Mouse (Mus musculus) liver, embryonic 11.5 days (tissue): ENCODE data around the gene Fam71e1. TPM values are rescaled to one million over a fixed set of nuclear protein-coding genes. Genes with fewer than 3 reads are reported as not detected.

Source experiments
- ATAC-seq: fragments of 200-750 bp; cut with Nextera tagmentation; replicated peaks from 2 replicates; pipeline ENCODE4 v1.8.0; 2017; ENCODE audit warnings: moderate number of reproducible peaks, mild to moderate bottlenecking, moderate TSS enrichment, moderate library complexity; ENCODE audit not compliant: low FRiP score
- DNase-seq: peaks from one replicate; pipeline ENCODE4 v3.0.0-alpha.2; 2017; ENCODE audit warnings: low spot score
- H3K27ac ChIP-seq: fragments of 300-500 bp; sonication (generic); 2 replicates; pipeline ENCODE4 v1.5.1; 2014; ENCODE audit warnings: mild to moderate bottlenecking, low read depth, low read length, control low read depth
- H3K27me3 ChIP-seq: fragments of 300-500 bp; sonication (generic); replicated peaks from 2 replicates; pipeline ENCODE4 v1.6.1; 2014; ENCODE audit warnings: low read length, mixed read lengths; ENCODE audit not compliant: control insufficient read depth, insufficient read depth
- H3K36me3 ChIP-seq: fragments of 300-500 bp; sonication (generic); 2 replicates; pipeline ENCODE4 v1.6.1; 2014; ENCODE audit warnings: mild to moderate bottlenecking, low read length, moderate library complexity, mixed read lengths; ENCODE audit not compliant: control insufficient read depth, insufficient read depth
- H3K4me1 ChIP-seq: fragments of 300-500 bp; sonication (generic); replicated peaks from 2 replicates; pipeline ENCODE4 v1.6.1; 2014; ENCODE audit warnings: low read length, mixed read lengths; ENCODE audit not compliant: control insufficient read depth, insufficient read depth
- H3K4me2 ChIP-seq: fragments of 300-500 bp; sonication (generic); 2 replicates; pipeline ENCODE4 v1.6.1; 2014; ENCODE audit warnings: mild to moderate bottlenecking, control low read depth, moderate library complexity
- H3K4me3 ChIP-seq: fragments of 300-500 bp; sonication (generic); 2 replicates; pipeline ENCODE4 v1.5.1; 2014; ENCODE audit warnings: low read depth, low read length, control low read depth
- H3K9ac ChIP-seq: fragments of 300-500 bp; sonication (generic); 2 replicates; pipeline ENCODE4 v1.6.1; 2014; ENCODE audit warnings: low read depth, low read length, control low read depth
- H3K9me3 ChIP-seq: fragments of 300-500 bp; sonication (generic); 2 replicates; pipeline ENCODE4 v1.6.1; 2016; ENCODE audit warnings: low read length, inconsistent platforms, mixed read lengths; ENCODE audit not compliant: control insufficient read depth
- WGBS: fragments of 180-500 bp; shearing (Covaris S2); extraction: QIAGEN DNeasy Blood & Tissue Kit; methylation state at CpG from one replicate; pipeline ENCODE4 v1.1.7; 2014; 5-methylcytosine and 5-hydroxymethylcytosine counted together
- polyA plus RNA-seq: library from polyadenylated mRNA; unstranded; fragments of >200 nt; fragmentation: Nextera tagmentation; extraction: Ambion mirVana; gene quantifications from 2 replicates; pipeline ENCODE4 v1.2.1, GENCODE M21; 2014

The Fam71e1 gene
- polyA plus RNA-seq, 1 experiment from 2014 or later, result 5.9 TPM

DNA sequence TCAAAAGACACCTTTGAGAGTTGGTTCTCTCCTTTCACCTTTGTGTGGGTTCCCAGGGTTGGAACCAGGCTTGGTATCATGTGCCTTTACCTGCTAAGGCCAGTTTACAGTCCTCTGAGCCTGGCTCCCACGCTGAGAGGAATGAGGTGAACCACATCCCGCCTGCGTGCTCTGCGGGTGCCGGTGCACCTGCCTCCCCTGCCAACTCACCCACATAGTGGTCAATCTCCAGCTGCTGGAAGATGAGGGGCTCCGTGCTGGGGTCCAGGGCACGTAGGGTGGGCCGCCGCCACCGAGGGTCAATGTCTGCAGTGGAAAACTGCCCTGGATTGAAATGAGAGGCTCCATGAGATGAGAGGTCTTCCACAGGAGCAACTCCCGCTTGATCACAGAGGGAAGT, 46.2 kb downstream of the Fam71e1 start:
- no peak for ATAC-seq
- peaks cover 3% of the 10 kb centered on the region; the same call in 1 of the 2 replicates for H3K9me3 ChIP-seq
- peaks cover 47% of the 10 kb centered on the region for H3K36me3 ChIP-seq
- H3K4me3 ChIP-seq, result no peak overlapping the region
- WGBS, result 97% methylated on average over 11 of the region's 11 CpGs
- no peaks in the 10 kb centered on the region for H3K27me3 ChIP-seq
- no peak overlapping the region for H3K4me2 ChIP-seq
- peaks cover 7% of the 10 kb centered on the region for H3K4me1 ChIP-seq
- DNase-seq, result no peak
- H3K27ac ChIP-seq, result no peak overlapping the region
- H3K9ac ChIP-seq, result no peak overlapping the region

DNA sequence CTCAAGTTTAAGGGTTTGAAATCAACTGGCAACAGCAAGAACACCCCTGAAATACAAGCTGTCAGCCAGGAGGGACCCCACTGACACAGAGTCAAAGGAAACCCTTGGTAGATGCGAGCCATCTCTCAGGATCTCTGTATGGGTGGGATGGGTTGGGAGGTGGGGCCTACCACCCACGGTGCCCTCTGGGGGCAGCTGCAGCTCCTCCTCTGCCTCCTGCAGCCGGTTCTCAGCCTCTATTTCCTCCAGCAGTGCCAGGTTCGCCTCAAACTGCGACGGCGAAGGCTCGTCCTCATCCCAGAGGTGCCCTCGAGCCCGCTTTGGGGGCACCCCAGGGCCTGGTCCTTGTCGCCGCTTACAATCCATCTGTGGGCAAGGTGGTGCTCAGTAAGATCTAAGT, 46.7 kb downstream of the Fam71e1 start:
- Histone ChIP-seq H3K36me3 (peaks cover 42% of the 10 kb centered on the region), H3K9ac (no peak overlapping the region), H3K4me2 (no peak overlapping the region), H3K27ac (no peak overlapping the region), H3K27me3 (no peaks in the 10 kb centered on the region), H3K4me3 (no peak overlapping the region), H3K9me3 (peaks cover 3% of the 10 kb centered on the region; the same call in 1 of the 2 replicates), H3K4me1 (peaks cover 9% of the 10 kb centered on the region)
- WGBS, result 85% methylated on average over 12 of the region's 12 CpGs
- no peak for DNase-seq
- no peak for ATAC-seq

DNA sequence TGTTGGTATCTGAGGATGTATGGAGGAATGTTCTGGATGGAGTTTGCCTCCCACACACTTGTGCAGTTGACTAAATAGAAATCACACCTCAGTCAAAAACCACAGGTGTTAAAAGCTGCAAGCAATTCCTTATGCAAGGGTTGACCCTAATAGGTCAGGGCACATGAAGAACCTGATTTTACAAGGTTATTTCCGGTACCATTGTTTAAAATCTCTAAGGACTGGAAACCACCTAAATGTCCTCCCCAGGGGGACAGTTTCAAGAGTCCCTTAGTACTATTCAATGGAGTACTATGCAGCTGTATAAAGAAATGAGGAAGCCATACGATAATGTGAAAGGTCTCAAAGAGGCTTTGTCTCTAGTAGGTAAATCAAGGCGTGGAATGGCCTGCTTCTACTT, 49.9 kb downstream of the Fam71e1 start:
- Histone ChIP-seq H3K27me3 (no peaks in the 10 kb centered on the region), H3K27ac (no peak overlapping the region), H3K36me3 (peaks cover 33% of the 10 kb centered on the region), H3K9me3 (peaks cover 3% of the 10 kb centered on the region; the same call in 1 of the 2 replicates), H3K9ac (no peak overlapping the region), H3K4me3 (no peak overlapping the region), H3K4me1 (peaks cover 9% of the 10 kb centered on the region), H3K4me2 (no peak overlapping the region; the same call in 1 of the 2 replicates)
- ATAC-seq (no peak), DNase-seq (no peak)
- 96% methylated on average over 3 of the region's 3 CpGs for WGBS

DNA sequence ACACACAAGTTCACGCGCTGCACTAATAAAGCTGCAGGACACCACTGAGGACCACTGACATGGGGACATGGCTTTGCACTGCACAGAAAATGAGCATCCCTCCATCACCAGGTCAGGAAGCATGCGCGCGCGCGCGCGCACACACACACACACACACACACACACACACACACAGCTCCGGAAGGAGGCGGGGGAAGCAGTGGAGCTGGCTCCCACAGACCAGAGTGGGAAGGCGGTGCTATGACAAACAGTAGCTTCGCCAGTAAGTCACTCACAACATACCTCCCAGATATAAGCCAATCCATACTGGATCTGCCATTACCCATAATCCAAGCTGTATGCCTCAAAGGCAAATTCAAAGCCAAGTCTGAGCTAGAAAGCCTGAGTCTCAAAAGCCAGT, 50.7 kb downstream of the Fam71e1 start:
- no peak for ATAC-seq
- Histone ChIP-seq H3K27me3 (no peaks in the 10 kb centered on the region), H3K27ac (no peak overlapping the region), H3K4me2 (peak overlapping the region; percentile 85), H3K36me3 (peaks cover 37% of the 10 kb centered on the region), H3K9ac (peak overlapping the region; percentile 77), H3K4me1 (peaks cover 9% of the 10 kb centered on the region), H3K9me3 (peaks cover 3% of the 10 kb centered on the region; the same call in 1 of the 2 replicates), H3K4me3 (peak overlapping the region; percentile 64)
- WGBS, result 97% methylated on average over 13 of the region's 13 CpGs
- DNase-seq, result no peak

DNA sequence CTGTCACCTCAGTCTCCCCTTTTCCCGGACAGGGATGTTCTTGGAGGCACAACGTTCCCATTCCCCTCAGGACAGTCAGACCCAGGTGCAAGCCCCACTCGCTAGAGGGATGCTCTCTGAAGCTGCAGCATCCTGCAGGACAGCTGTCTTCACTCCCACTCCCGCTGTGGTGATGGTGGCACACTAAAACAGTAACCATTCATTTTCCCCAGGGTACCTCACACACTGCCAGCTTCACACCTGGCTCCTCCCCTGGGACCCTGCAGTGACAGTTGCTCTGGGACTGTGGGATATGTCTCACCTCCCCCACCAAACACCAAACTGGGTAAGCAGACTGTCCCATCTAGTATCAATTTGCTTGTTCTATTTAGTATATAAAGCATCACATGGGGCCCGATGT, 51.3 kb downstream of the Fam71e1 start:
- Histone ChIP-seq H3K36me3 (peaks cover 32% of the 10 kb centered on the region), H3K27ac (peak overlapping the region; percentile 75; the same call in 1 of the 2 replicates), H3K4me2 (peak overlapping the region; percentile 85), H3K4me1 (peaks cover 12% of the 10 kb centered on the region), H3K9ac (peak overlapping the region; percentile 77), H3K27me3 (no peaks in the 10 kb centered on the region), H3K9me3 (peaks cover 3% of the 10 kb centered on the region; the same call in 1 of the 2 replicates), H3K4me3 (peak overlapping the region; percentile 64)
- no peak for ATAC-seq
- no peak for DNase-seq
- 17% methylated on average over 5 of the region's 5 CpGs for whole genome bisulfite sequencing

DNA sequence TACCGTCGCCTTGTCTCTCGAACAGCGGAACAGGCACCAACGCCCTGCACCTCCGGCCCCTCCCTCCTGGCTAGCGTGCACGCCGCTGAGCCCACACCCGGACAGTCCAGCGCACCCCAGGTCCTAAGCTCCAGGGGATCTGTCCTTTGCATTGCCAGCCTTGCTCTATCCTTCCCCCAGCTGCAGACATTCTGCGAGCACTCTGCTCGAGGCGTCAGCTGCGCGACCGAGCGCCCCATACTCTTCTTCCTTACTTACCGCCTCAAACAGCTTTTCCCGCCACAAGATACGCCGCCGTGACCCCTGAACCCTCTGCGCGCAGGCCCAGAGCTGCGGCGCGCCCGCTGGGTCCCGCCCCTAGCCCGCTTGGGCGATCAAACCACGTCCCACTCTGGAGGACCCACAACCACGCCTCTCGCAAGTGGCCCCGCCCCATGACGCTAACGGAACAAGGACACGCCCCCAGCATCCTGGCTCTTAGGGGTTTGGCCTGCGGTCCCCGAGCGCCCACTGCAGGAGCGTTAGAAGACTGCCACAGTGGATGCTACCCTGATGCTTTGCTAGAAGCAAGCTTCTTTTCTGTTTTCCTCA, 52.2 kb downstream of the Fam71e1 start, which contains the start of gene Pold1:
TSS of gene Pold1 (minus strand) at position 353 of the 591 bp plus-strand sequence.
- H3K4me2 ChIP-seq, result peak within 1 kb of the TSS; percentile 85
- H3K9me3 ChIP-seq, result peaks cover 3% of the 10 kb centered on the region; the same call in 1 of the 2 replicates
- WGBS, result under 1% methylated on average over 43 of the region's 43 CpGs
- peaks cover 17% of the 10 kb centered on the region for H3K4me1 ChIP-seq
- peak within 1 kb of the TSS; percentile 64 for H3K4me3 ChIP-seq
- H3K27ac ChIP-seq, result peak within 1 kb of the TSS; percentile 75
- H3K27me3 ChIP-seq, result no peaks in the 10 kb centered on the region
- peak; percentile 99 for DNase-seq
- ATAC-seq, result peak; percentile 94
- peak within 1 kb of the TSS; percentile 77 for H3K9ac ChIP-seq
- peaks cover 30% of the 10 kb centered on the region for H3K36me3 ChIP-seq

DNA sequence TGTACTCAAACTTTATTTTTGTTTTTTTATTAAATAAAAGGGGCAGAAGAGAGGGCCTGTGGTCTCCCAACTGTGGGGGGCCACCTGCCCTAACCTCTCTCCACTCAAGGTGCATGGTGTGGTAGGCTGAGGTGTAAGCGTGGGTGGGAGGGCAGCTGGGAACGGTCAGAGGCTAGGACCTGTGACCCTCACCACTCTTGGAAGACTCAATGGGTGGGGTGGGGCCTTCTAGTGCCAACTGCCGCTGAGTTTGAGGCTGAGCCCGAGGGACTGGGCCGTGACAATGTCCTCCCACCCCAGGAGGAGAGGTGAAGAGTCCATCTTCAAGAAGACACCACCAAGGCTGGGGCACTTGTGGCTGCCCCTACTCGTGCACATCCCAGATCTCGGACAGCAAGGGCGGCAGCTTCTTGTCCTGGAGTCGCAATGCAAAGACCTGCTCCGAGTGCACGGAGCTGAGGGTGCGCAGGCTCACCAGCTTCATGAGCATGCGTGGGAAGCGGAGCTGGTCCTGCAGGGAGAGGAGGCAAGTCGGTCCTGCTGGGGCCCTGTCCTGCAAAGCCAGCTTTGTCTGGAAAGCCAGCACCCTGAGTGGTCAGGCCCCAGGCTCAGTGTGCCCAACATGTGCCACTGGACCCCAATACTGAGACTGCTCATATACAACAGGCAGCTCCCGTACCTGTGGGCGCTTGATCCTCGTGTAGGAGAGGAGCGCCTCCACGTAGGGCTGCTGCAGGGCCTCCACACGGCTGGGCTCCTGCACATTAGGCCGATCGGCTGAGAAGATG, 53.4 kb downstream of the Fam71e1 start:
- ATAC-seq, result no peak
- peaks cover 30% of the 10 kb centered on the region for H3K36me3 ChIP-seq

DNA sequence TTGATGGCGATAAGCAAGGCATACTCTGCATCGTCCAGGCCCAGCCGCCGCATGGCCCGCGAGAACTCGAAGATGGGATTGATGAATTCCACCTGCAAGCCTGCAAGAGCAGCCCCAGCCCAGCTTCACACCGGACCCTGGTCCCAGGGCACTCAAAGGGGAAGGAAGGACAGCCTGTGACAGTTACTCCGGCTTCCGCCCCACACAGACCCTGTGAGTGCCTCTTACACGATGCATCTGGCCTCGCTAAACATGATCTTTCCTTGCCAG, 54.0 kb downstream of the Fam71e1 start:
- Histone ChIP-seq H3K27ac (no peak overlapping the region), H3K27me3 (no peaks in the 10 kb centered on the region), H3K36me3 (peaks cover 30% of the 10 kb centered on the region), H3K9me3 (peaks cover 3% of the 10 kb centered on the region; the same call in 1 of the 2 replicates), H3K9ac (no peak overlapping the region), H3K4me2 (no peak overlapping the region), H3K4me3 (no peak overlapping the region), H3K4me1 (peaks cover 17% of the 10 kb centered on the region)
- ATAC-seq (no peak), DNase-seq (no peak)
- 91% methylated on average over 12 of the region's 12 CpGs for WGBS

More for the DNA sequence above, 53.4 kb downstream of the Fam71e1 start:
- Histone ChIP-seq H3K9ac (no peak overlapping the region), H3K27me3 (no peaks in the 10 kb centered on the region), H3K27ac (no peak overlapping the region), H3K9me3 (peaks cover 3% of the 10 kb centered on the region; the same call in 1 of the 2 replicates), H3K4me1 (peaks cover 17% of the 10 kb centered on the region), H3K4me3 (no peak overlapping the region), H3K4me2 (no peak overlapping the region)
- DNase-seq, result no peak
- 95% methylated on average over 23 of the region's 23 CpGs for WGBS
